Mouse (Mus musculus): ENCODE results near the gene Pmf1.

- no peak for TF ChIP-seq EP300 (IDR thresholded peaks at IDR 0.05)
- TF ChIP-seq CTCF (IDR thresholded peaks at IDR 0.05), result no peak
These were observed 10.6 kb upstream of the Pmf1 start for GRCm38 (mm10) chr3:88420771-88421170.
